Mouse (Mus musculus) forebrain, embryonic 12.5 days (tissue): Measurements from ENCODE around the gene Osm. TPM values are rescaled to one million over a fixed set of nuclear protein-coding genes. Genes with fewer than 3 reads are reported as not detected.

Source experiments
- ATAC-seq: fragments of 200-750 bp; cut with Nextera tagmentation; 2 replicates; pipeline ENCODE4 v1.8.0; 2017; ENCODE audit warnings: moderate TSS enrichment; ENCODE audit not compliant: low FRiP score
- H3K27ac ChIP-seq: fragments of 300-500 bp; sonication (generic); 2 replicates; pipeline ENCODE4 v1.5.1; 2016; ENCODE audit warnings: mild to moderate bottlenecking
- H3K27me3 ChIP-seq: fragments of 300-500 bp; sonication (generic); 2 replicates; pipeline ENCODE4 v1.6.1; 2016; ENCODE audit warnings: mild to moderate bottlenecking
- H3K36me3 ChIP-seq: fragments of 300-500 bp; sonication (generic); replicated peaks from 2 replicates; pipeline ENCODE4 v1.6.1; 2016; ENCODE audit warnings: mild to moderate bottlenecking
- H3K4me1 ChIP-seq: fragments of 300-500 bp; sonication (generic); 2 replicates; pipeline ENCODE4 v1.6.1; 2016
- H3K4me2 ChIP-seq: fragments of 300-500 bp; sonication (generic); 2 replicates; pipeline ENCODE4 v1.6.1; 2016; ENCODE audit warnings: mild to moderate bottlenecking, moderate library complexity
- H3K4me3 ChIP-seq: fragments of 300-500 bp; sonication (generic); replicated peaks from 2 replicates; pipeline ENCODE4 v1.5.1; 2016; ENCODE audit warnings: mild to moderate bottlenecking
- H3K9ac ChIP-seq: fragments of 300-500 bp; sonication (generic); 2 replicates; pipeline ENCODE4 v1.6.1; 2016; ENCODE audit warnings: mild to moderate bottlenecking
- H3K9me3 ChIP-seq: fragments of 300-500 bp; sonication (generic); 2 replicates; pipeline ENCODE4 v1.6.1; 2016
- WGBS: fragments of 180-500 bp; shearing (Covaris S2); methylation state at CpG from one replicate; pipeline ENCODE4 v1.1.7; 2016; 5-methylcytosine and 5-hydroxymethylcytosine counted together
- polyA plus RNA-seq: library from polyadenylated mRNA; unstranded; fragments of >200 nt; fragmentation: Nextera tagmentation; extraction: Ambion mirVana; gene quantifications from 2 replicates; pipeline ENCODE4 v1.2.1, GENCODE M21; 2016

Osm gene
- polyA plus RNA-seq, 1 experiment from 2014 or later = not detected

DNA sequence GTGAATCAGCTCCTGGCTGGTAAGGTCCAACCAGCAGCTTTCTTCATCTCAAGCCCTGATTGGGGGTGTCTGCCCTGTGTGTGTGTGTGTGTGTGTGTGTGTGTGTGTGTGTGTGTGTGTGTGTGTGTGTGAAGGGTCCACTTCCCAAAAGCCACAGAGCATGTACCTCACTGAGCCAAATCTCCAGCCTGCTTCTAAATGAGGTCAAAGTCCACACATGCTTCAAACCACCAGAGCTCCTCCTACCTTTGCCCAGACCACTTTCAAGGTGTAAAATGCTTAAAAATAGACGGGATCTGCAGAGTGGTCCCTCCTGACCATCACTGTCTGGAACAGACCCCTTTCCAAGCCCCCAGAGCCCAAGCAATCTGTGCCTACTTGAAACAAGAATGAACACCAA, 27.1 kb downstream of the Osm start:
- Histone ChIP-seq H3K36me3 (no peaks in the 10 kb centered on the region), H3K4me2 (no peak overlapping the region), H3K9ac (no peak overlapping the region), H3K9me3 (no peaks in the 10 kb centered on the region), H3K4me1 (peaks cover 32% of the 10 kb centered on the region), H3K4me3 (no peak overlapping the region), H3K27ac (no peak overlapping the region), H3K27me3 (peaks cover 55% of the 10 kb centered on the region)
- no peak for ATAC-seq
- 36% methylated on average over 1 of the region's 1 CpGs for WGBS

DNA sequence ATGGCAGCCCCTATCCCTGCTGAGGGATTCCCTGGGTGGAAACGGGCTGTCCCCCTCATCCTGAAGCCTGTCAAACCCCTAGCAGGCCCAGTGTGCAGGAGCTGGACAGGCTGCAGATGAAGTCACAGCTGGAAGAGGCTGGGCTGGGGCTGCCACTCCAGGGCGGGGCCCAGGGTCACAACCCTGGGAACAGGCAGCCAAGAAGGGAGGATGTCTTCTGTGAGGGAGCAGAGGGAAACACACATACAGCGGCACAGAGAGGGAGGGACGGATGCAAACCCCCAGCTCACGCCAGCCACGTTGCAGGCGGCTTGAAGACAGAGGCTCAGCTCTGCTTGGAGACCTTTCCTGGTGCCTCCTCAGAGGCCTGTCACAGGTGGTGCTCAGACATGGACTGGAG, 27.8 kb downstream of the Osm start:
- WGBS = 76% methylated on average over 7 of the region's 7 CpGs
- H3K4me1 ChIP-seq = peaks cover 32% of the 10 kb centered on the region
- no peaks in the 10 kb centered on the region for H3K9me3 ChIP-seq
- H3K4me3 ChIP-seq = no peak overlapping the region
- no peak overlapping the region for H3K9ac ChIP-seq
- H3K4me2 ChIP-seq = no peak overlapping the region
- H3K36me3 ChIP-seq = no peaks in the 10 kb centered on the region
- ATAC-seq = no peak
- H3K27ac ChIP-seq = no peak overlapping the region
- H3K27me3 ChIP-seq = peaks cover 63% of the 10 kb centered on the region

DNA sequence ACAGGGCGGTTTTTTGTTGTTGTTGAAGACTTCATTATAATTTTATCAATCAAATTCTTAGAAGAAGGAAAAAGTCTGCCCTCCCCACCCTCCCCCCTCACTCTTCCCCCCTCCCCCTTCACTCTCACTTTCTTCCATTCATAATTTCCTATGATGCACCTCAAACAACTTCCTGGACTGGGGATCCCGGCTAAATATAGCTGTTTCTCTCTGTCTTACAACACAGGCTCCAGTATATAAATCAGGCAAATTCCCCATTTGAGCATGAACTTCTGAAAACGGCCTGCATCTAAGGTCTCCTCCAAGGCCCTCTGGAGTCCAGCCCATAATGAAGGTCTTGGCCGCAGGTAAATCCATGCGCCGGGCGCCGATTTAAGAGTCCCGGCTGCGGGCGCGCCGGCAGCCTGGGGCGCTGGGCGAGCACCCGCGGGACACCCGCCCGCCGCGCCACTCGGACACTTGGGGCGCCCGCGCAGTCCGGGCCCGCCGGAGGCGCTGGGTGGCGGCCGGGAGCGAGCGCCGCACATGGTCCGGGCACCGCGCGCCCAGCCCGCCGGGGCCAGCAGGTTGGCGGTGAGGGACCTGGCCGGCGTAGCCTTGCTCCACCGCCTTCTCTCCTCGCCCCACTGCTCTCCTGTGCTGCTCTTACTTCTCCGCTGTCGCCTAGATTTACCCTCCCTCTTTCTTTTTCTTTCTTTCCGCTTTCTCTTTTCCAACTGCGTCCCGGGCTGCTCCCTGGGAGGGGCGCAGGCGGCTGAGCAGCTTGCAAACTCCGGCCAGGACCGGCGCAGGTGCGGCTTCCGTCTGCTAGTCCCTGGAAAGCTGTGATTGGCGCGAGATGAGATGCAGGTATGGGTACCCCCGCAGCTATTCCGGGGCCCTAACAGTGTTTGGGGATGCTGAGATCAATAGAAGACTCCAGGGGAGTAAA, 30.3 kb downstream of the Osm start:
- Histone ChIP-seq H3K4me1 (peaks cover 21% of the 10 kb centered on the region), H3K36me3 (no peaks in the 10 kb centered on the region), H3K4me3 (peak overlapping the region; percentile 47), H3K27me3 (peaks cover 84% of the 10 kb centered on the region), H3K4me2 (peak overlapping the region; percentile 87), H3K9me3 (no peaks in the 10 kb centered on the region), H3K9ac (peak overlapping the region; percentile 51), H3K27ac (no peak overlapping the region)
- peak; percentile 79 for ATAC-seq
- 1% methylated on average over 52 of the region's 61 CpGs for WGBS

DNA sequence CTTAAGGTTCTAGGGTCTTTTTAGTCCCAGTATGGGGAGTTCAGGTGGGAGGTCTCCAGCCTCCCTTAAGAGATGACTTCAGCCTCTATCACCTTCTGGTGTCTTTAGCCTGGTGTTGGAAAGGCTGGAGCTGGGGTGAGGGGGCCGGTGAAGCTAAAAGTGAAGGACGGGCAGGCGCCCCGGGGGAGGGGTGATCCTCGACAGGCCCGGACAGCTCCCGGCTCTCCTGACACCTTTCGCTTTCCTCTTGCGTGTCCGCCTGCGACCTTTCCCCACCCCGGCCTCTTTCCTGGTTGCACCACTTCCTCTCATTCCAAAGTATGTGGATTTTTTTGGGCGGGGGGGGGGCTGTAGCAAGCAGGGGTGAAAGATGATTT, 31.0 kb downstream of the Osm start:
- no peaks in the 10 kb centered on the region for H3K36me3 ChIP-seq
- WGBS = 5% methylated on average over 12 of the region's 13 CpGs
- ATAC-seq = no peak
- H3K27ac ChIP-seq = no peak overlapping the region
- peaks cover 86% of the 10 kb centered on the region for H3K27me3 ChIP-seq
- no peak overlapping the region for H3K9ac ChIP-seq
- peaks cover 16% of the 10 kb centered on the region for H3K4me1 ChIP-seq
- no peaks in the 10 kb centered on the region for H3K9me3 ChIP-seq
- peak overlapping the region; percentile 47 for H3K4me3 ChIP-seq
- peak overlapping the region; percentile 87 for H3K4me2 ChIP-seq

DNA sequence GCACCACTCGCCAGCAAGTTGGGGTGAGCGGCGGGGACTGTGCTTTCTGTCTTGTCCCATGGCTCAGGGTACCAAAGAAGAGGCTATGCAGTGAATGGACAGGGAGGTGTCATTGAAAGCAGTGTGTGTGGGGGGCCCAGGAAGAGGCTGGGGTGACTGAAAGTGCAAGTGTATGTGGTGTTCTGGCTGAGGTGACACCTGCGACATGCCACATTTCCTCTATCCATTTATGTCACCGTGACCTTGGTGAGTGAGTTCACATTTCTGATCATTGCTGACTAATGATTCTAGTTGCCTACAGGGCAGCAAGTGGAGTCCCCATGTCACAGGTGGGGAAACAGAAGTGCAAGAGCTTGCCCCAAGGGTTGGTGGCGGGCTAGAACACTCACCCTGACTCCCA, 32.3 kb downstream of the Osm start:
- Histone ChIP-seq H3K27ac (no peak overlapping the region), H3K27me3 (peaks cover 82% of the 10 kb centered on the region), H3K4me1 (peaks cover 10% of the 10 kb centered on the region), H3K36me3 (no peaks in the 10 kb centered on the region), H3K9ac (no peak overlapping the region), H3K4me3 (no peak overlapping the region), H3K4me2 (no peak overlapping the region), H3K9me3 (no peaks in the 10 kb centered on the region)
- 91% methylated on average over 6 of the region's 6 CpGs for WGBS
- ATAC-seq = no peak

DNA sequence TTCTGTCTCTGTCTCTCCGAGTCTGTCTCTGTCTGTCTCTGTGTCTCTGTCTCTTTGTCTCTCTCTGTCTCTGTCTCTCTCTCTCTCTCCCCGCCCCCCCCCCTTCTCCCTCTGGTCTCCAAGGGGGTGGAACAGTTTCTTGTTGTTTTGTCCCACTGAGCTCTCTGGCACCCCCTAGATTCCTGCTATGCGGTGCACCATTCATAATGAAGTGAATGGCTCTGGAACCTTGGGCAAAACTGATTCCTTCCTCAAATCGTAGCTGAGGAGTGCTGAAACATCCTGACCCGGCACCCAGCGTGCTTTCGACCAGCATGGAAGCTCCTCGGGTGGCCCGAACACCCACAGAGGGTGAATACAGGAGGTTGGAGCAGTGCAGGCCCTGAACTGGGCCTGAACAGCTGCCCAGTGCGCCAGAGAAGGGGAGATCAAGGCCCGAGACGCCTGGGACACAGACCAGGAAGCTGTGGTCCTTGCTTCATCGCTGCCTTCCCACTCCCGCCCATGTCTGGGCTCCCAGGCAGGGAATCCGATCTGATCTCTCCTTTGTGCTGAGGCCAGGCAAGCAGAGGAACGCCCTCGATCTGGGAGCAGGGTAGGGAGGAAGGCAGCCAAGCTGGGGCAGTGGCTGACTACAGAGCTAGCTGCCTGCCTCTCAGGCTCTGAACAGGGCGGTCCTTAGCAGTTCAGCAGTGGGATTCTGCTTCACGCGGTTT, 34.7 kb downstream of the Osm start:
- WGBS = 18% methylated on average over 19 of the region's 20 CpGs

DNA sequence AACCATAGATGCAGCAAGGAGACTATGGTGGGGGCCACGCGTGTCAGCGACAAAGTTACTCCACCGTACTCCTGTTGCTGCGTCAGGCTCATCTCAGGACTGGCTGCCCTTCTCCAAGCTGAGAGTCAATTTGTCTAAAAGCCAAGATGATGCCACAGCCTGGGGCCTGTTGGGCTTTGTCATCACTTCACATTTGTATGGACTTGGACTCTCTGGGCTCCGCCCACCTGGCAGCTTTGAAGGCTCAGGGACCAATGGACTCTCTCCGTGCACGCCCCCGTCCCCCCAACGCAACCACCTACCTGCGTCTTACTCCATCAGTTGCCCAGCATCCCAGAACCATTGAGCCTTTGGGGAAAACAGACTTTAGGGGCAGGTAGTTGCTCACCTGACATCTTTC, 35.3 kb downstream of the Osm start:
- no peak for ATAC-seq
- Histone ChIP-seq H3K27me3 (peaks cover 52% of the 10 kb centered on the region), H3K4me3 (no peak overlapping the region), H3K4me2 (no peak overlapping the region), H3K36me3 (no peaks in the 10 kb centered on the region), H3K27ac (no peak overlapping the region), H3K9ac (no peak overlapping the region), H3K4me1 (peaks cover 6% of the 10 kb centered on the region), H3K9me3 (no peaks in the 10 kb centered on the region)
- WGBS = 54% methylated on average over 11 of the region's 11 CpGs

More for the DNA sequence above, 34.7 kb downstream of the Osm start:
- H3K4me1 ChIP-seq = peaks cover 10% of the 10 kb centered on the region
- ATAC-seq = no peak
- H3K9me3 ChIP-seq = no peaks in the 10 kb centered on the region
- no peak overlapping the region for H3K4me3 ChIP-seq
- H3K9ac ChIP-seq = no peak overlapping the region; the same call in 1 of the 2 replicates
- peaks cover 58% of the 10 kb centered on the region for H3K27me3 ChIP-seq
- H3K4me2 ChIP-seq = no peak overlapping the region
- H3K36me3 ChIP-seq = no peaks in the 10 kb centered on the region
- H3K27ac ChIP-seq = no peak overlapping the region

DNA sequence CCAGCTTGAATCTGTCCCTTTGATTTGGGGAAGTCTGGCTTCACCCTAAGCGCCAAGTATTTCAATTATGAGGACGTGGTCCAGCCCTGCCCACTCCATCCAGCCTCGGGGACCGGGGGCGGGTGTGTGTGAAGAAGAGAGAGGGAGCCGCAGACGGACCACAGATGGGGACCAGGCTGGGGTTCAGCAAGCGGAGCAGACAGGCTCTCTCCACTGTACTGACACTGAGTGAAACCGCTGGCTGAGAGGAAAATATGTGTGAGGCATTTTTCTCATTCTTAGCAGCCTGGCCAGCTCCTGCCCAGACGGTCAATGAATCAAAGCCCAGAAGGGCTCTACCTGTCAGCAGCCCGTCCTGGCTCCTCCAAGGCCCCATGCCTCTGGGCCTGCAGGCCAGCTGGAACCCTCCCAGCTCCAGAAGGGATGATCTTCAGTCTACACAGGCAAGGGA, 40.2 kb downstream of the Osm start:
- Histone ChIP-seq H3K36me3 (no peaks in the 10 kb centered on the region), H3K27me3 (peaks cover 7% of the 10 kb centered on the region), H3K9me3 (no peaks in the 10 kb centered on the region), H3K4me2 (no peak overlapping the region), H3K4me3 (no peak overlapping the region), H3K27ac (no peak overlapping the region), H3K4me1 (no peaks in the 10 kb centered on the region), H3K9ac (no peak overlapping the region)
- WGBS = 75% methylated on average over 11 of the region's 11 CpGs
- ATAC-seq = no peak

DNA sequence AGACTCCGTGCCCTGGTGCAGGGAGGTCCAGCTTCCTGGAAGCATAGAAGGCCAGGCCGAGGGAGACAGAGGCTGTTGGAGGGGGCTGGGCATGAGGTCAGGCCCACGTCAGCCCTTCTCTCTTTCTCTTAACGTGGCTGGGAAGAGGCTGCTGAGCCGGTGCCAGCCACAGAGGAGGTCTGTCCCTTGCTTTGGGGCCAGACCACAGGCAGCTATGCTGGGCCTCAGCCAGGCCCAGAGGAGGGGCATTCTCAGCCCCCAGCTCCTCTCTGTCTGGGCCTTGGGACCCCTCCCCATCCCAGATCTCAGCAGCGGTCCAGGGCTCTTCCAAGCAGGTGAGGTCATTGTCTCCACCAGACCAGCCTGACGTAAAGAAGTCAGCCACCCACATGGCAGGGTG, 43.7 kb downstream of the Osm start:
- no peak overlapping the region for H3K4me2 ChIP-seq
- 41% methylated on average over 7 of the region's 7 CpGs for WGBS
- no peaks in the 10 kb centered on the region for H3K27me3 ChIP-seq
- no peak overlapping the region for H3K4me3 ChIP-seq
- no peak for ATAC-seq
- no peaks in the 10 kb centered on the region for H3K36me3 ChIP-seq
- H3K27ac ChIP-seq = no peak overlapping the region
- H3K9me3 ChIP-seq = no peaks in the 10 kb centered on the region
- peaks cover 2% of the 10 kb centered on the region; the same call in 1 of the 2 replicates for H3K4me1 ChIP-seq
- no peak overlapping the region for H3K9ac ChIP-seq

DNA sequence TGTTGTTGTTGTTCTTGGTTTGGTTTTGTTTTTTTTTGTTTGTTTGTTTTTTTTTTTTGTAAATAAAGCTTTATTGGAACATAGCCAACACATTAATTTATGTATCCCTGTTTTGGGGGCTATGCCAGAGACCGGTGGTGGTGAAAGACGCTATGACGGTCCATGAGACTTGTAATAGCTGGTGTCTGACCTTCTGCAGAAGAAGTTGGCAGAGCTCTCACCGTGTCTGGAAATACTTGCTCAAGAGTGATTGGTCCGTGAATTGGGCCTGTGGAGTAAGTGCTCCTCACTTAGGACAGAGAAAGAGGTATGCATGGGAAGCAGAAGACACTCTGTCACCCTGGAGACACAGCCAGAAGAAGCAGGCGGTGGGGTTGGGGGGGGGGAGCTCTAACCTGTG, 45.6 kb downstream of the Osm start:
- Histone ChIP-seq H3K9me3 (no peaks in the 10 kb centered on the region), H3K27ac (no peak overlapping the region), H3K27me3 (no peaks in the 10 kb centered on the region), H3K36me3 (no peaks in the 10 kb centered on the region), H3K4me2 (no peak overlapping the region), H3K4me3 (no peak overlapping the region), H3K4me1 (peaks cover 2% of the 10 kb centered on the region; the same call in 1 of the 2 replicates), H3K9ac (no peak overlapping the region)
- ATAC-seq = no peak
- WGBS = 90% methylated on average over 6 of the region's 6 CpGs

DNA sequence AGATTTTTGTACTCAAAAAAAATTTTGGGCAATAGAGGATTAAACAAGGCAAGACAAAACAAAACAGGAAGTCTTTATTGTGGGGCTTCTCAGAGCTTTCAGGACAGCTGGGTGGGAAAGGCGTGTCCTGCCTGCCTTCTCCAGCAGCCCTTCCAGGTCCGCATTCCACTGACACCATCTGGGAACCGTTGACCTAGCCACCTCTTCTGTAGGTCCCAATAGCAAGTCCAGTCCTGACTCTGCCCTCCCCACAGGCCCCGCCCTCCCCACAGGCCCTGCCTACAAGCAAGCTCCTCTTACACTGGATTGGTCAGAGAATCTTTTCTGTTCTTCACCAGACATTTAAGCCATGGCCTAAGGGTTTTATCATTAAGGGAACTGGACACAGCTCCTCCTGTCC, 47.4 kb downstream of the Osm start:
- no peaks in the 10 kb centered on the region for H3K27me3 ChIP-seq
- H3K36me3 ChIP-seq = no peaks in the 10 kb centered on the region
- peaks cover 2% of the 10 kb centered on the region; the same call in 1 of the 2 replicates for H3K4me1 ChIP-seq
- no peak for ATAC-seq
- H3K4me2 ChIP-seq = no peak overlapping the region
- H3K9ac ChIP-seq = no peak overlapping the region
- H3K27ac ChIP-seq = no peak overlapping the region
- no peaks in the 10 kb centered on the region for H3K9me3 ChIP-seq
- no peak overlapping the region for H3K4me3 ChIP-seq
- WGBS = 21% methylated on average over 4 of the region's 4 CpGs

DNA sequence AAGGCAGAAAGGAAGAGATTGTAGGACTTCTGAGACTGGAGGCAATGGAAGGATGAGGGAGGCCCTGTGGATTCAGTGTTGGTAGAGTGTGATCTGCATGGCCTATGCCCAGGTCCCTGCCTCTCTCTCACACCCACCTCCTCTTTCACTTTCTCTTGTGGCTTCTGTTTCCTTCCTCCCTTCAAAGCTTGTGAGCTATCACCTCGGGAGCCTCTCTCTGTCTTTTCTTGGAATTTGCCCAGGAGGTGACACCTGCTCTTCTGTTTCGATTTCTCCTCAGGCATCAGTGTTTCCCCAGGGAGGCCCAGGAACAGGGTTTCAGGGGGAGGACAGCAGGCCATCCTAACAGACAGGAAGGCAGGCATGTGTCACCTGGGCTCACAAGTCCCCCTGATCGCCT, 53.1 kb downstream of the Osm start:
- ATAC-seq = no peak
- Histone ChIP-seq H3K4me2 (no peak overlapping the region), H3K9me3 (no peaks in the 10 kb centered on the region), H3K36me3 (no peaks in the 10 kb centered on the region), H3K27me3 (0 out of 2 replicates have a peak, but pooled peaks cover 6% of the 10 kb centered on the region), H3K27ac (no peak overlapping the region), H3K4me1 (no peaks in the 10 kb centered on the region), H3K9ac (no peak overlapping the region), H3K4me3 (no peak overlapping the region)
- WGBS = 69% methylated on average over 3 of the region's 3 CpGs
